Mouse (Mus musculus) liver, embryonic 14.5 days (tissue): ENCODE measurements around the gene Nr2c2ap. TPM values are rescaled to one million over a fixed set of nuclear protein-coding genes. Genes with fewer than 3 reads are reported as not detected.

Experiments
- ATAC-seq: fragments of 200-750 bp; cut with Nextera tagmentation; 2 replicates; pipeline ENCODE4 v1.8.0; 2017; ENCODE audit warnings: moderate number of reproducible peaks, mild to moderate bottlenecking, moderate library complexity; ENCODE audit not compliant: insufficient read depth
- DNase-seq, 3 experiments: peaks; one replicate each; pipeline ENCODE4 v3.0.0-alpha.2; 2012 to 2013; ENCODE audit warnings: low read depth in 3 of 3, low spot score in 3 of 3
- H3K27ac ChIP-seq: fragments of 300-500 bp; sonication (generic); 2 replicates; pipeline ENCODE4 v1.5.1; 2014; ENCODE audit warnings: moderate library complexity, mild to moderate bottlenecking, control low read depth, inconsistent platforms
- H3K27me3 ChIP-seq: fragments of 300-500 bp; sonication (generic); 2 replicates; pipeline ENCODE4 v1.6.1; 2014; ENCODE audit warnings: mild to moderate bottlenecking, low read length, moderate library complexity; ENCODE audit not compliant: control insufficient read depth, insufficient read depth
- H3K36me3 ChIP-seq: fragments of 300-500 bp; sonication (generic); replicated peaks from 2 replicates; pipeline ENCODE4 v1.6.1; 2014; ENCODE audit warnings: low read depth; ENCODE audit not compliant: control insufficient read depth, insufficient read depth
- H3K4me1 ChIP-seq, 2 experiments: fragments of 200-500 bp in 1 of 2; fragments of 300-500 bp in 1 of 2; sonication (generic) in 1 of 2; replicated peaks; 2 replicates each; pipeline ENCODE4 v1.6.1; 2012 to 2014; ENCODE audit warnings: antibody characterized with exemption in 1 of 2, inconsistent platforms in 1 of 2, low read length in 1 of 2; ENCODE audit not compliant: control insufficient read depth in 2 of 2, insufficient read depth in 2 of 2
- H3K4me2 ChIP-seq: fragments of 300-500 bp; sonication (generic); 2 replicates; pipeline ENCODE4 v1.6.1; 2014; ENCODE audit warnings: low read depth, mild to moderate bottlenecking, control low read depth, moderate library complexity
- H3K4me3 ChIP-seq, 2 experiments: fragments of 200-500 bp in 1 of 2; fragments of 300-500 bp in 1 of 2; sonication (generic) in 1 of 2; 2 replicates each; pipeline ENCODE4 v1.5.1; 2012 to 2014; ENCODE audit warnings: low read depth in 2 of 2, low read length in 2 of 2, mild to moderate bottlenecking in 2 of 2, control low read depth in 1 of 2, inconsistent platforms in 1 of 2, moderate library complexity in 1 of 2; ENCODE audit not compliant: insufficient read depth in 1 of 2
- H3K9ac ChIP-seq: fragments of 300-500 bp; sonication (generic); replicated peaks from 2 replicates; pipeline ENCODE4 v1.6.1; 2014; ENCODE audit warnings: mild to moderate bottlenecking, control low read depth, moderate library complexity
- H3K9me3 ChIP-seq: fragments of 300-500 bp; sonication (generic); 2 replicates; pipeline ENCODE4 v1.6.1; 2016; ENCODE audit warnings: low read length, mixed read lengths; ENCODE audit not compliant: control insufficient read depth
- CTCF ChIP-seq: IDR thresholded peaks from 2 replicates; pipeline ENCODE4 v1.5.1; 2016; ENCODE audit warnings: antibody characterized with exemption, low read depth, control low read depth
- EP300 ChIP-seq: IDR thresholded peaks from 2 replicates; pipeline ENCODE4 v1.6.1; 2016; ENCODE audit warnings: antibody characterized with exemption, low read depth
- WGBS: fragments of 180-500 bp; shearing (Covaris S2); extraction: QIAGEN DNeasy Blood & Tissue Kit; methylation state at CpG from one replicate; pipeline ENCODE4 v1.1.7; 2014; ENCODE audit not compliant: insufficient replicate concordance; 5-methylcytosine and 5-hydroxymethylcytosine counted together
- microRNA-seq: library from miRNA; unstranded; fragments of <30 nt; microRNA quantifications from one replicate; pipeline ENCODE4, GENCODE M21; 2016
- polyA plus RNA-seq, 2 experiments: library from polyadenylated mRNA; depleted of rRNA in 1 of 2; stranded (reverse) in 1 of 2; unstranded in 1 of 2; fragments of >200 nt; fragmentation: Nextera tagmentation in 1 of 2; extraction: Ambion mirVana in 1 of 2; gene quantifications; 2 replicates each; pipeline versions ENCODE4 v1.2.1 to v1.2.3; 2012 to 2014

Gene Nr2c2ap
- polyA plus RNA-seq, 2 experiments: 11.1 to 11.8 TPM

- H3K4me3 ChIP-seq: no peak overlapping the region
- no peaks in the 10 kb centered on the region for H3K27me3 ChIP-seq
- ATAC-seq: no peak
- H3K4me2 ChIP-seq: no peak overlapping the region
- no peak for TF ChIP-seq EP300
- peak; percentile 75 for TF ChIP-seq CTCF
- H3K4me1 ChIP-seq: peaks cover 9 to 17% of the 10 kb centered on the region in 2 experiments
- no peak overlapping the region for H3K9ac ChIP-seq
- H3K9me3 ChIP-seq: no peaks in the 10 kb centered on the region
- WGBS: 92% methylated on average over 4 of the region's 4 CpGs
- no peak overlapping the region for H3K27ac ChIP-seq
- DNase-seq: no peak
- H3K36me3 ChIP-seq: peaks cover 4% of the 10 kb centered on the region
These were observed 47.9 kb downstream of the Nr2c2ap start for GRCm38 (mm10) chr8:70179082-70179481.

GRCm38 (mm10) chr8:70181212-70181902 lies 50.2 kb downstream of the Nr2c2ap start:
- Histone ChIP-seq H3K4me1 (peaks cover 9 to 15% of the 10 kb centered on the region in 2 experiments), H3K27me3 (no peaks in the 10 kb centered on the region), H3K4me2 (peak overlapping the region; percentile 43), H3K9me3 (no peaks in the 10 kb centered on the region), H3K4me3 (no peak overlapping the region), H3K27ac (peak overlapping the region; percentile 21), H3K9ac (peak overlapping the region; percentile 13; the same call in 1 of the 2 replicates), H3K36me3 (peaks cover 4% of the 10 kb centered on the region)
- DNase-seq: peak in 2 of 3 experiments; percentile 55 to 57
- TF ChIP-seq EP300 (no peak; the same call in 1 of the 2 replicates), CTCF (no peak)
- peak; percentile 90 for ATAC-seq
- 58% methylated on average over 16 of the region's 16 CpGs for WGBS

- H3K9ac ChIP-seq: no peak overlapping the region; the same call in 1 of the 2 replicates
- H3K4me1 ChIP-seq: peaks cover 9 to 15% of the 10 kb centered on the region in 2 experiments
- H3K27me3 ChIP-seq: no peaks in the 10 kb centered on the region
- H3K4me2 ChIP-seq: peak overlapping the region; percentile 43
- peaks cover 4% of the 10 kb centered on the region for H3K36me3 ChIP-seq
- no peak overlapping the region for H3K4me3 ChIP-seq
- no peaks in the 10 kb centered on the region for H3K9me3 ChIP-seq
- no peak for TF ChIP-seq CTCF
- no peak for TF ChIP-seq EP300
- ATAC-seq (no peak), DNase-seq (no peak)
- no peak overlapping the region for H3K27ac ChIP-seq
- WGBS: 71% methylated on average over 2 of the region's 2 CpGs
These were observed 50.7 kb downstream of the Nr2c2ap start for GRCm38 (mm10) chr8:70181903-70182252.

GRCm38 (mm10) chr8:70183194-70183593 lies 52.1 kb downstream of the Nr2c2ap start:
- peaks cover 9 to 15% of the 10 kb centered on the region in 2 experiments for H3K4me1 ChIP-seq
- ATAC-seq: no peak
- WGBS: 65% methylated on average over 4 of the region's 4 CpGs
- H3K36me3 ChIP-seq: peaks cover 4% of the 10 kb centered on the region
- no peak overlapping the region for H3K27ac ChIP-seq
- DNase-seq: no peak
- H3K9ac ChIP-seq: no peak overlapping the region
- H3K4me3 ChIP-seq: no peak overlapping the region
- H3K27me3 ChIP-seq: no peaks in the 10 kb centered on the region
- no peak overlapping the region for H3K4me2 ChIP-seq
- no peaks in the 10 kb centered on the region for H3K9me3 ChIP-seq
- TF ChIP-seq CTCF (no peak), EP300 (no peak)

Small RNAs within 50 kb of the gene (microRNA-seq; reads per million reads assigned to microRNA genes)
- not detected for gene Mir7066

Other genes with a start within 250 kb of the Nr2c2ap start
- 0.03 and 0.04 TPM in 2 replicates for gene Cilp2, start 243.6 kb upstream of the Nr2c2ap start, polyA plus RNA-seq (2012; rRNA removed)
- 0.03 TPM in 1 of 2 replicates, not detected in the other for gene Cilp2, start 243.6 kb upstream of the Nr2c2ap start, polyA plus RNA-seq (2014; fragmentation: Nextera tagmentation; extraction: Ambion mirVana)
- gene Tssk6, start 229.1 kb upstream of the Nr2c2ap start, polyA plus RNA-seq (2012; rRNA removed): 0.41 and 0.50 TPM in 2 replicates
- 1.7 and 1.9 TPM in 2 replicates for gene Tssk6, start 229.1 kb upstream of the Nr2c2ap start, polyA plus RNA-seq (2014; fragmentation: Nextera tagmentation; extraction: Ambion mirVana)
- gene Ndufa13, start 228.8 kb upstream of the Nr2c2ap start, polyA plus RNA-seq (2012; rRNA removed): 26.2 and 44.8 TPM in 2 replicates
- 109 and 113 TPM in 2 replicates for gene Ndufa13, start 228.8 kb upstream of the Nr2c2ap start, polyA plus RNA-seq (2014; fragmentation: Nextera tagmentation; extraction: Ambion mirVana)
- gene Yjefn3, start 228.6 kb upstream of the Nr2c2ap start, polyA plus RNA-seq (2012; rRNA removed): 0.30 and 0.36 TPM in 2 replicates
- gene Yjefn3, start 228.6 kb upstream of the Nr2c2ap start, polyA plus RNA-seq (2014; fragmentation: Nextera tagmentation; extraction: Ambion mirVana): 0.77 and 0.79 TPM in 2 replicates
- 18.3 and 19.2 TPM in 2 replicates for gene Gatad2a, start 134.9 kb upstream of the Nr2c2ap start, polyA plus RNA-seq (2012; rRNA removed)
- gene Gatad2a, start 134.9 kb upstream of the Nr2c2ap start, polyA plus RNA-seq (2014; fragmentation: Nextera tagmentation; extraction: Ambion mirVana): 22.7 and 32.9 TPM in 2 replicates
- gene Mau2, start 88.6 kb upstream of the Nr2c2ap start, polyA plus RNA-seq (2012; rRNA removed): 19.2 and 19.4 TPM in 2 replicates
- gene Mau2, start 88.6 kb upstream of the Nr2c2ap start, polyA plus RNA-seq (2014; fragmentation: Nextera tagmentation; extraction: Ambion mirVana): 15.6 and 19.6 TPM in 2 replicates
- gene Sugp1, start 88.5 kb upstream of the Nr2c2ap start, polyA plus RNA-seq (2012; rRNA removed): 4.7 and 6.2 TPM in 2 replicates
- gene Sugp1, start 88.5 kb upstream of the Nr2c2ap start, polyA plus RNA-seq (2014; fragmentation: Nextera tagmentation; extraction: Ambion mirVana): 8.8 and 10.3 TPM in 2 replicates
- gene Tm6sf2, start 58.4 kb upstream of the Nr2c2ap start, polyA plus RNA-seq (2012; rRNA removed): 1.2 and 1.3 TPM in 2 replicates
- gene Tm6sf2, start 58.4 kb upstream of the Nr2c2ap start, polyA plus RNA-seq (2014; fragmentation: Nextera tagmentation; extraction: Ambion mirVana): 0.85 and 1.3 TPM in 2 replicates
- gene Hapln4, start 47.9 kb upstream of the Nr2c2ap start, polyA plus RNA-seq (2012; rRNA removed): 0.05 and 0.06 TPM in 2 replicates
- not detected in 2 replicates for gene Hapln4, start 47.9 kb upstream of the Nr2c2ap start, polyA plus RNA-seq (2014; fragmentation: Nextera tagmentation; extraction: Ambion mirVana)
- 0.01 and 0.11 TPM in 2 replicates for gene Ncan, start 10.5 kb upstream of the Nr2c2ap start, polyA plus RNA-seq (2012; rRNA removed)
- not detected in 2 replicates for gene Ncan, start 10.5 kb upstream of the Nr2c2ap start, polyA plus RNA-seq (2014; fragmentation: Nextera tagmentation; extraction: Ambion mirVana)
- 5.3 and 6.4 TPM in 2 replicates for gene Rfxank, start 7.8 kb downstream of the Nr2c2ap start, polyA plus RNA-seq (2012; rRNA removed)
- 6.1 and 7.0 TPM in 2 replicates for gene Rfxank, start 7.8 kb downstream of the Nr2c2ap start, polyA plus RNA-seq (2014; fragmentation: Nextera tagmentation; extraction: Ambion mirVana)
- gene Borcs8, start 8.2 kb downstream of the Nr2c2ap start, polyA plus RNA-seq (2012; rRNA removed): 27.0 and 27.1 TPM in 2 replicates
- 25.1 and 25.4 TPM in 2 replicates for gene Borcs8, start 8.2 kb downstream of the Nr2c2ap start, polyA plus RNA-seq (2014; fragmentation: Nextera tagmentation; extraction: Ambion mirVana)
- 0.03 and 0.04 TPM in 2 replicates for gene Mef2b, start 8.4 kb downstream of the Nr2c2ap start, polyA plus RNA-seq (2012; rRNA removed)
- gene Mef2b, start 8.4 kb downstream of the Nr2c2ap start, polyA plus RNA-seq (2014; fragmentation: Nextera tagmentation; extraction: Ambion mirVana): not detected in 2 replicates
- 33.0 and 38.0 TPM in 2 replicates for gene Tmem161a, start 41.0 kb downstream of the Nr2c2ap start, polyA plus RNA-seq (2012; rRNA removed)
- gene Tmem161a, start 41.0 kb downstream of the Nr2c2ap start, polyA plus RNA-seq (2014; fragmentation: Nextera tagmentation; extraction: Ambion mirVana): 15.6 TPM in 2 replicates
- 14.7 and 16.1 TPM in 2 replicates for gene Slc25a42, start 81.0 kb downstream of the Nr2c2ap start, polyA plus RNA-seq (2012; rRNA removed)
- gene Slc25a42, start 81.0 kb downstream of the Nr2c2ap start, polyA plus RNA-seq (2014; fragmentation: Nextera tagmentation; extraction: Ambion mirVana): 3.3 and 4.5 TPM in 2 replicates
- 14.1 and 17.3 TPM in 2 replicates for gene Sugp2, start 102.9 kb downstream of the Nr2c2ap start, polyA plus RNA-seq (2012; rRNA removed)
- gene Sugp2, start 102.9 kb downstream of the Nr2c2ap start, polyA plus RNA-seq (2014; fragmentation: Nextera tagmentation; extraction: Ambion mirVana): 7.5 and 9.9 TPM in 2 replicates
- gene Armc6, start 103.1 kb downstream of the Nr2c2ap start, polyA plus RNA-seq (2012; rRNA removed): 12.4 and 13.5 TPM in 2 replicates
- gene Armc6, start 103.1 kb downstream of the Nr2c2ap start, polyA plus RNA-seq (2014; fragmentation: Nextera tagmentation; extraction: Ambion mirVana): 10.5 and 12.0 TPM in 2 replicates
- 5.5 and 6.5 TPM in 2 replicates for gene Homer3, start 151.5 kb downstream of the Nr2c2ap start, polyA plus RNA-seq (2012; rRNA removed)
- 3.9 and 4.2 TPM in 2 replicates for gene Homer3, start 151.5 kb downstream of the Nr2c2ap start, polyA plus RNA-seq (2014; fragmentation: Nextera tagmentation; extraction: Ambion mirVana)
- gene Ddx49, start 171.2 kb downstream of the Nr2c2ap start, polyA plus RNA-seq (2012; rRNA removed): 17.9 and 20.3 TPM in 2 replicates
- gene Ddx49, start 171.2 kb downstream of the Nr2c2ap start, polyA plus RNA-seq (2014; fragmentation: Nextera tagmentation; extraction: Ambion mirVana): 20.8 and 22.3 TPM in 2 replicates
- gene Cope, start 171.2 kb downstream of the Nr2c2ap start, polyA plus RNA-seq (2012; rRNA removed): 138 and 180 TPM in 2 replicates
- gene Cope, start 171.2 kb downstream of the Nr2c2ap start, polyA plus RNA-seq (2014; fragmentation: Nextera tagmentation; extraction: Ambion mirVana): 164 and 171 TPM in 2 replicates
- gene Cers1, start 184.4 kb downstream of the Nr2c2ap start, polyA plus RNA-seq (2012; rRNA removed): 0.09 and 0.14 TPM in 2 replicates
- gene Cers1, start 184.4 kb downstream of the Nr2c2ap start, polyA plus RNA-seq (2014; fragmentation: Nextera tagmentation; extraction: Ambion mirVana): not detected in 2 replicates
- 0.16 and 0.22 TPM in 2 replicates for gene Gdf1, start 198.5 kb downstream of the Nr2c2ap start, polyA plus RNA-seq (2012; rRNA removed)
- gene Gdf1, start 198.5 kb downstream of the Nr2c2ap start, polyA plus RNA-seq (2014; fragmentation: Nextera tagmentation; extraction: Ambion mirVana): not detected in 2 replicates
- gene Upf1, start 221.9 kb downstream of the Nr2c2ap start, polyA plus RNA-seq (2012; rRNA removed): 12.3 and 14.1 TPM in 2 replicates
- 9.3 and 11.6 TPM in 2 replicates for gene Upf1, start 221.9 kb downstream of the Nr2c2ap start, polyA plus RNA-seq (2014; fragmentation: Nextera tagmentation; extraction: Ambion mirVana)
- 0.39 and 0.47 TPM in 2 replicates for gene Comp, start 242.2 kb downstream of the Nr2c2ap start, polyA plus RNA-seq (2012; rRNA removed)
- gene Comp, start 242.2 kb downstream of the Nr2c2ap start, polyA plus RNA-seq (2014; fragmentation: Nextera tagmentation; extraction: Ambion mirVana): 0.29 and 0.85 TPM in 2 replicates